Mouse (Mus musculus) thymus, adult 2 months (tissue): ENCODE data around the gene Ptger2.

Experiments
- CTCF ChIP-seq: fragments of 200-500 bp; IDR thresholded peaks from 2 replicates; pipeline ENCODE4 v1.5.1; 2012; ENCODE audit warnings: mild to moderate bottlenecking, control low read depth, low read length, moderate library complexity, borderline replicate concordance; ENCODE audit not compliant: control insufficient read depth, poor library complexity, insufficient read depth; ENCODE audit errors: extremely low read depth
- POLR2A ChIP-seq: fragments of 200-500 bp; IDR thresholded peaks from 2 replicates; pipeline ENCODE4 v1.6.1; 2012; ENCODE audit warnings: mild to moderate bottlenecking, low read length, control low read depth, moderate library complexity; ENCODE audit not compliant: control insufficient read depth, poor library complexity, insufficient read depth; ENCODE audit errors: extremely low read depth

GRCm38 (mm10) chr14:45050419-45050776 is 62.4 kb downstream of the Ptger2 start:
- TF ChIP-seq CTCF (no peak), POLR2A (no peak)
